Mouse (Mus musculus) kidney, adult 2 months (tissue): ENCODE measurements around the gene Slfn9.

Experiments
- CTCF ChIP-seq: fragments of 200-500 bp; conservative IDR thresholded peaks from 2 replicates; pipeline ENCODE4 v1.5.1; 2011; ENCODE audit warnings: low read depth, mild to moderate bottlenecking, control low read depth, low read length, moderate library complexity, mixed read lengths; ENCODE audit not compliant: insufficient read depth, insufficient read length
- POLR2A ChIP-seq: fragments of 200-500 bp; IDR thresholded peaks from one replicate; pipeline ENCODE4 v1.6.1; 2011; ENCODE audit warnings: low read depth, low read length, control low read depth

- TF ChIP-seq CTCF: no peak
- no peak for TF ChIP-seq POLR2A
Observed at GRCm38 (mm10) chr11:82933186-82933585, 58.4 kb downstream of the Slfn9 start.
